Mouse (Mus musculus) brain, adult 2 months (tissue): ENCODE measurements around the gene Duox1.

ENCODE experiments used
- DNase-seq: peaks from one replicate; pipeline ENCODE4 v3.0.0; 2011; ENCODE audit warnings: low read depth, low spot score

Duox1 gene

GRCm38 (mm10) chr2:122354191-122354929, 38.9 kb downstream of the Duox1 start:
- DNase-seq, result peak; percentile 86

DNA sequence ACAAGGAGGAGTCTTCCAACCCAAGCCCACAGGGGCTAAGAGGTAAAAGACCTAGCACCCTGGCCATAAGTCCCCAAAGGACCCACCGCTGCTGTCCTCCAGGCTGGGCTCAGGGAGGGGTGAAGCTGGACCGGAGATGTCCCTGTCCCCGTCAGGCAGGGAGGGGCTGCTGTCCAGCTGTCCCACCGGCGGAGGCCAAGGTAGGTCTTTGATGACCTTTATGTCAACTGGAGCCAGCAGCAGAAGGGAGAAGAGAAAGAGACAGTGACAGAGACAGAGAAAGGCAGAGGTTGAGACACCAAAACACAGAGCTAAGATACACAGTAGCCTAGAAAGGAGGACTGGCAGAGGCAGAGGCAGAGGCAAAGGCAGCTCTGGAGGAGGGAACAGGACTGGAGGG, 39.9 kb downstream of the Duox1 start:
- no peak for DNase-seq

GRCm38 (mm10) chr2:122356187-122356586, 40.7 kb downstream of the Duox1 start:
- DNase-seq, result no peak

GRCm38 (mm10) chr2:122360310-122360709, 44.8 kb downstream of the Duox1 start:
- DNase-seq, result no peak

GRCm38 (mm10) chr2:122361181-122361580, 45.7 kb downstream of the Duox1 start:
- no peak for DNase-seq

- DNase-seq, result peak; percentile 78
These were observed 46.6 kb downstream of the Duox1 start for GRCm38 (mm10) chr2:122361868-122362621.

DNA sequence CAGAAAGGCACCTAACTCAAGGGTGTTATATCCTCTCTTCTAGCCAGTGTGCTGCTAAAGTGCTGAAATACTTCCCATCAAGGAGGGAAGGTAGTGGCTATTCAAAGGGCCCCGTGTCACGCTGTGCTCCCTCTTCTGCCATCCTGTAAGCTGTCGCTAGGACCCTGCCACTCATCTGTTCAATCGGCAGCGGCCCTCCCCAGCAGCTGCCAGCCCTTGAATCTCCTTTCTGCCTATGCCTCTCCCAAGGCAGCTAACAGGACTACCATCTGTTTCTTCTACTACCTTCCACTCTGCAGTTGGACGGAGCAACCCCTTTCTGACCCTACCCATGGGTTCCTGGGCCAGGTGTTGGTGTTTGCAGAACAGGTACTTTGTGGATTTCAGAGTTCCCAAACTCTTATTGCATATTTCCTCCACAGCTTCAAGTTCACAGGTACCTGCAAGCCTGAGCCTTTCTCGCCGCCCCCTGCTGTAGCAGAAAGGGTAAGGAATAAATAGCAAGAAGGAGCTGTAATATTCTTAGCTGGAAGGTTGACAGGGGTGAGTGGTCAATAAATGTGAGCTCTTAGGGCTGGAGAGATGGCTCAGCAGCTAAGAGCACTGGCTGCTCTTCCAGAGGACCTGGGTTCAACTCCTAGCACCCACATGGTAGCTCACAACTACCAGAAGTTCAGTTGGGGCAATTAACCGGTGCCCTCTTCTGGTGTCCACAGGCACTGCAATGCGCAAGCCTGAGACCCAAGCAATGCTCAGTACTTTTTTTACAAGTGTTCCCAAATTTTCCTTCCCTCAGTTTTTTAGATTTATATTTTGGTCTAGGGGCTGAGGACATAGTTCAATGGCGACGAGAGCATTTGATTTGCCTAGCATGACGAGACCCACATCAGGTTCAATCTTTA, 47.4 kb downstream of the Duox1 start:
- no peak for DNase-seq

DNA sequence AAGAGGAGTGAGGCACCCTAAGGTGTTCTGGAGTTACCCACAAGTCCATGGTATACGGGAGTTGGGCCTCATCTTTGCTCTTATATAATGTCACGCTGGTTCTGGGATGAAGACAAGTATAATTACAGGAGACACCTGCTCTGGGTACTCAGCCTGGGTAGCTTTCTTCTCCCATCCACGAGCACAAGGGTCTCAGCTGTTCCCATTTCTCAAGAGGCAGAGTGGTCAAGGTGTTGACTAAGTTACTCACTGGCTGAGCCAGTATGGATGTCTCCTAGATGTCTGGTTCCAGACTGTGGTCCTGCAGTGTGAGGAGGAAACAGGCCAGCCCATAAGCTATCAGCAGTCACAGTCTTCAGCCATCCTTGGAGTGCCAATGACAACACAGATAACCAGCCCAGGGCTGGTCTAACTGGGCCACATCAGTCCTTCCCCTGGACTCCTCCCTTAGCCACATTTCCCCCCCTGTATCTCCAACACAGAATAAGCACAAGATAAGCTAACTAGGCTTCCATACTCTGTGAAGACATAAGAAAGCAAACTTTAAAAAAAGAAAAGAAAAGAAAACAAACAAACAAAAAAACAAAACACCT, 49.0 kb downstream of the Duox1 start:
- no peak for DNase-seq

DNA sequence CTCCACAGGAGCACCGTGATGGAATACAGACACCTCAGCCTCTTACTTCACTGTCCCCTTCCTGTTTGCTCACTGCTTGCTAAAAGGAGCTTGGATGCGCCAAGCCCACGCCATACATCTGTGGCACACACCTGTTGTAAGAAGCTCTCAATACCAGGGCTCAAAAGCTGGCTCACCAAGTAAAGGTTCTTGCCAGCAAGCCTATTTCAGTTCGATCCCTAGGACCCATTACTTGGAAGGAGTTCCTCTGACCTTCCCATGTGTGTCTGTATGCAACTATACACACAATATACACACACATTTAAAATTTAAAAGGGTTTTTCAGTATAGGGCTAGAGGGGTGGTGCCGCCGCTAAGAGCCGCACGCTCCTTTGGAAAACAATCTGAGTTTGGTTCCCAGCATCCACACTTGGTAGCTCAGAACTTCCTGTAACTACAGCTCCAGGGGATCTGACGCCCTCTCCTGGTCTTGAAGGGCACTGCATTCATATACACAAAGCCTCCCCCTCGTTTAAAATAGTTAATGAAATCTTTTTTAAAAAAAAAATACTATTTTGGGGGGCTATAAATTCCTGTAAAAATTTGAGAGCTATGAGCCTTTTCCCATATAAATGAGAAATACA, 49.9 kb downstream of the Duox1 start:
- peak; percentile 76 for DNase-seq

DNA sequence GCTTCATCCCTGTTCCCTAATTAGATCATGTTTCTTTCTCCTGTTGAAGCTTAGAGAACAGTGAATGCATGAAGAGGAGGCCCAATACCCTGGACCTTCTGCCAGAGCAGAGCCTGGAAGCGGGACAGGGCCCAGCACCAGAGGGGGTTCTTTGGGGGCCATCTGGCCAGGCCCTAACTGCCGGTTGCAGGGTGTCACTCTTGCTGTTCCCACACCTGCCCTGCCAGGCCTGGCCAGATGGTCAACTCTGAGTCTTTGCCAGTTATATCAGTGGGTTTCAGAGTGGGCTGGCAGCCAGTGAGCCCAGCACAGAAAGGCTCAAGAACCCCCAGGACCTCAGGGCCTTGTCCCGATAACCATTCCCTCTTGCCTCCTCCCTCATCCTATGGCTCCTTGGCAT, 50.6 kb downstream of the Duox1 start:
- DNase-seq, result peak; percentile 96

GRCm38 (mm10) chr2:122366706-122367105, 51.2 kb downstream of the Duox1 start:
- peak; percentile 81 for DNase-seq

DNA sequence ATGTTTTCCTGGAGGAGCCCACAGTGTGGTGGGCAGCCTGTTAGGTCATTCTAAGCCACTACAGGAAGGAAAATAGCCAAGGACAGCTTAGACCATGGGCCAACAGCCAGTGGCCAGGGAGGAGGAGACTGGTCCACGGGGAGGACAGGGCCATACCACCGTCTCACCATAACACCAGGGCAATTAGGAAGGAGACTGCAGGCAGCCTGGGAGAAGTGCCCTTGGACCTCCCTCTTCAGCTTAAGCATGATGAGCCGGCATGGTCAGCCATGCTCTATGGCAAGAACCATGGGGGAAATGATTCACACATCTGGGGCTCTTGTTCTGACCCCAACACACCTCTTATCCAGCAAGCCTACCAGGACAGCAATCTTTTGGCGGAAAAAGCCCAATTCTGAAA, 51.7 kb downstream of the Duox1 start:
- DNase-seq, result peak; percentile 88

DNA sequence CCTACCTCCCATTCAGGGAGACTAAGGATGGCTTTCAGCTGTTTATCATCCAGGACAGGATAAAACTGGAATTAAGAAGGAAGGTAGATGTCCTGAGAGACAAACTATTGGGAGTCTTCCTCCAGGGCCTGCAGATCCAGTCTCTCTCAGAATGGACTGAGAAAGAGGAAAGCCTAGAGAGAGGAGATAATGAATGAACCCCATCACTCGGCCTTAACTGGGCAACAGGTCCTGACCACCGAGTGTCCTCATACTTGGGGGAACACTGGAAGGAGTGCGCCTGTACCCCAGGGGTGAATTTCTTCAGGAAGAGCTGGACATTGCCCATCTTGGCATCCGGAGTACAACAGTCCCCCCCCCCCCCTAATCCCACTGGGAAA, 52.2 kb downstream of the Duox1 start:
- no peak for DNase-seq

GRCm38 (mm10) chr2:122368081-122368971, 52.9 kb downstream of the Duox1 start:
- DNase-seq, result no peak

DNA sequence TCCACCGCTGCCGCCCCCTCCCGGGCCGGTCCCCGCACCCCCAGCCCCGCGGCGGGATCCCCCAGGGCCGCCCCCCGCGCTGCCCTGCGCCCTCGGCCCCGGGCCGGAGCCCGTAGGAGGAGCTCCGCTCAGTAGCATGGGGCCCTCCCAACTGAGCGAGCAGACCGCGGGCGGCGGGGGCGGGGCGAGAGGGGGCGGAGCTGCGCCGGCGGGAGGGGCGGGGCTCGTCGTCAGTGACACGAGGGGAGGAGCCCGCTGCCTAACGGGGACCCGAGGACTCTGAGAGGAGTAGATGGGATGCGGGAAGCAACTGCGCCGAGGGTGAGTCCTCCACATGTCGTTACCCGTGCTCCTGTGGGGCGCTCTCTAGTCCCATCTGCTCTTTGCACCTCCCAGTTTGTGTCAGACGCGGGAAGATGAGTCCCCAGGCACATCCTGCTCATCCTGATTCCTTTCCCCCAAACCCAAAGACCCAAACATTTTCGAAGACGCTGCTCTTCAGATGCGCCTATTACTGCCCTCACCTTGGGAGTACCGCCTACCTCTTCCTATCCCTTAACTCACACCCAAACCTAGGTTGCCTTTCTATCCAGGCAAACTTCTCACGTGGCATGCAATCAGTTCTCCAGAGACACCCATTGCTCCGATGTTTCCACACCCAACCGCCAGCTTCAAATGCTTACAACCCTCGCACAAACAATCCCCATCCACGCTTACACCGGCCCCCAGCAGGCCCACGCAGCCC, 53.7 kb downstream of the Duox1 start, which contains the start of gene Shf:
Gene Shf (minus strand): TSS at position 168 of the 745 bp plus-strand sequence.
- peak; percentile 97 for DNase-seq

- no peak for DNase-seq
These were observed 54.8 kb downstream of the Duox1 start for GRCm38 (mm10) chr2:122370101-122370750.

- DNase-seq, result no peak
These were observed 56.6 kb downstream of the Duox1 start for GRCm38 (mm10) chr2:122372067-122372466.

DNA sequence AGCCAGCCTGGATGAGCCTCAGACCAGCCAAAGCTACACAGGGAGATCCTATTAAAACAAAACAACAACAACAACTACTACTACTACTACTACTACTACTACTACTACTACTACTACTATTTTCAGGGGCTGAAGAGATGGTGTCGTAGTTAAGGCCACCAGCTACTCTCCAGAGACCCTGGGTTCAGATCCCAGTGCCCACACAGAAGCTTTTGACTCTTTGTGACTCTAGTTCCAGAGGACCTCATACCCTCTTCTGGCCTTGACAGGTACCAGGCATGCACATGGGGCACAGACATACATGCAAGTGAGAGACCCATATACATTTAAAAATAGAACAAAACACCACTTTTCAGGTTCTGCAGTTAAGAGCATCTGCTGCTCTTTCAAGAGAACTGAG, 57.1 kb downstream of the Duox1 start:
- DNase-seq, result no peak

GRCm38 (mm10) chr2:122374012-122374411, 58.5 kb downstream of the Duox1 start:
- DNase-seq, result no peak
